Mouse (Mus musculus) left cerebral cortex, postnatal 14 days (tissue): ENCODE measurements at regions not wholly inside any gene's neighbourhood (a gene's known extent, or its start where the extent isn't known, plus 50 kb on each side); places are given as distances from the start of the nearest gene placed in this dataset.
A peak's percentile ranks its signal among the peaks of the same experiment; 100 is the strongest.

Experiments
- DNase-seq, 2 experiments: peaks; one replicate each; pipeline ENCODE4 v3.0.0; 2021 to 2022; ENCODE audit warnings: low spot score in 2 of 2, mixed read lengths in 1 of 2
- intact Hi-C: fragments of 180-260 bp; cut with DNase I; formaldehyde crosslinking; loops from one replicate; pipeline ENCODE4 v1.15.1; 2025

DNA sequence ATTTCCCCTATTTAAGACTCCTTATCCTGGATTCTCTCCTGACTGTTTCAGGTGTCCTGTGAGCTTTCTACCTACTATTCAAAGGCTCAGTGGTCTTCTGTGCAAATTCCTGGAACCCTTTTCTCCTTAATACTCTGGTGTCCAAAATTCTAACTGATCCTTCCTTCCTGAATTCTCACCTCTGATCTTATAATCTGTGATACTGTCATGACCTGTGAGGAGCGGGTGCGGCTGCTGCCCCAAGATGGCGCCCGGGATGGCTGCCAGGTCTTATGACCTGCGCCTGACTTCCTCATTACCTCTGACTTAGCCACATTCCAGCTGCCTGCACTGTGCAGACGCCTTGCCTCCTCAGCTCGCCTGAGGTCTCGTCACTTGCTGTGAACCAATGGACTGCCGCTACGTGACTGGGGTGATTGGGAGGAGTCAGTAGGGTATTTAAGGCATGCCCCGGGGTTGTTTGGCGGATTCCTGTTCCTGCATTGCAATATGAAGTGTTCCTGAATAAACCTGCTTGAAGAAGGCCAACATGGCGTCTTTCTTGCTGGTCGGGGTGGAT lies 131.2 kb downstream of the Ptbp2 start:
- no peak for DNase-seq
- intact Hi-C loops: no loop called here

DNA sequence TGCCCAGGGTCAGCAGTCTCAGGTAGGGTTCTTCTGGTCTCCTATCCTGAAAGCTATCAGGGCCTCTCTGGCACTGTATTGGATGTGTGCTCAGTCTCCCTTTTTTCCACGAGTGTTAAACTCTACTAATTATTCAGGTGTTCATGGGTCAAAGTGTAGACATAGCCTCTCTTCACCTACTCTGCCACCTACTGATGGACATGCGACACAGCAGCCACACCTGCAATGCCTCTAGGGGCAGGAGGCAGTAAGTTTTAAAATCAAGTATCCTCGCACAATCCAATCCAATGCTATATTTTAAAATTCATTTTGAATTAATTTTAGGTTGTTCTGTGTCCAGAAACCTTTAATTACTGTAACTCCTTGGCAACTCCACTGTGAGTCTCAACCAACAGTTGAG lies 145.6 kb downstream of the Ptbp2 start:
- no peak for DNase-seq

DNA sequence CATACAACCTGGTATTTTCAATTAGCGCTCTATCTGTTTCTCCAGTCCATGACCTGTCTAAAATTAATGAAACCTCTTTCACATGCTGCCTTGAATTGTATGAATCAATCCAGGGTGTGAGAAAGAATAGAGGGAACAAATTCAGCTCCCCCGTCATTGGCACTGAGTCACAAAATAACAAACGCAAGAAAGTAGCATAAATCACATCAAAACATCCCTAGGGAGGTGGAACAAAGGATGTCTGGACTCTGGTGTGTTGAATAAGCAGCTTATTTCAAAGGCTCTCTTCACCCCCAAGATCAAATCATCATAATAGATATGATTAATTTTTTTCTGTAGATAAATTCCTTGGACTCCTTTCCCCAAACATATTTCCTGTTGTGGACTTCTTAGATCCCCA lies 148.6 kb downstream of the Ptbp2 start:
- no peak for DNase-seq
- intact Hi-C loops: no loop called here

More for the DNA sequence above, 145.6 kb downstream of the Ptbp2 start:
- intact Hi-C loops: no loop called here

DNA sequence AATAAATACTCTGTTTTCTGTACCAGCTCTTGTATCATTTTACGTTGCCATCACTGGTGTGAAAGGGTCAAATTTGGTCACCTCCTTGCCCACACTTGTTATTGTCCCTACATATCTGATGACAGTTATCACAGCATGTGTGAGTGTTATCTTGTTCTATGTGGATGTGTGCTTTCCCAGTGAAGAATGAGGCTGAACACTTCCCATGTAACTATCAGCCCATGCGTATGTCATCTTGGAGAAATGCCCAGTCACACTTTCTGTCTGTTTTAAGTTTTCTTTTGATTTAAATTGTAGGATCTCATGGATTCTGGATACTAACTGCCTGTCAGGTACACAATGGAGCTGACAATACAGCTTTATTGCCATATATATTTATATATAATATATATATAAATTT lies 150.8 kb downstream of the Ptbp2 start:
- peak; percentile 3 to 9 for DNase-seq
- intact Hi-C loops: no loop called here

DNA sequence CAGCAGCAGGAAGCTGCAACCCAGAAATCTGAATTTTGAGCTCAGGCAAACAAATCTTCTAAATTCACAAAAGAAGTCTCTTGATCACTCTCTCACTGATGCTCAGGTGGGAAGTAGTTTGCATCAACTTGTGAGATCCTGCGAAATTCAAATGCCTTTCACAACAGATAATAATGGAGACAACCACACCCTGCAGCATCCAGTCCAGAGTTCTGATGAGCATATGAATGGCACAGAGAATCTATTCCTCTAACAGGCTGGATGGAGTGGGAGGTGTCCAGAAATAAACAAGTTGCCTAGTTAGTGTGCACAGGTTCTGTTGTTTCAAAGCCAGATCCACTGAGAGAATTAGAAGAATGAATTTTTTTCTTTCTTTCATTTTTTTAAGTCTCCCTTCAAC lies 178.2 kb downstream of the Ptbp2 start:
- intact Hi-C loops: no loop called here
- DNase-seq: no peak

DNA sequence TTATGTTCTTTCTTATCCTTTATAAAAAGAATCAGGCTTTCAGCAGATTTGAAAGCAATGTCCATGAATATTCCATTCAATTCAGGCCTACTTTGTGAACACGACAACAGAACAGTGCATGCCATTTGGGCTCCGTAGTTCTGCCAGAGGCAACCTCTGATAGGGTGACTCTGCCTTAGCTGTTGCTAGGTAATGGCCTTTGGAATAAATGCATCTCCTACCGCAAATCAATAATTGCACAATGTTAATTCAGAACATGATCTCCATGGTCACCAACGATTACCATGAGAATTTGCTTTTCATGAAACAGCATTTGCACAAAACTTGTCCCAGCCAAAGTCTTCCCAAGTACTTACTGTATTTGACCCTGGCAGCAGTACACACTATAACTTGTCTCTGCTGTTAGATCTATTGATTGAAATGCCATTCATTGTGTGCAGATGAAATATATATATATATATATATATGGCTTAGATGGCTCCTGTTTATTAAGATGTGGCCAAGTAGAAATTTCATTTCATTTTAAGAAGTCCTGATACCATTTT lies 195.3 kb downstream of the Ptbp2 start:
- intact Hi-C loops: no loop called here
- no peak for DNase-seq

DNA sequence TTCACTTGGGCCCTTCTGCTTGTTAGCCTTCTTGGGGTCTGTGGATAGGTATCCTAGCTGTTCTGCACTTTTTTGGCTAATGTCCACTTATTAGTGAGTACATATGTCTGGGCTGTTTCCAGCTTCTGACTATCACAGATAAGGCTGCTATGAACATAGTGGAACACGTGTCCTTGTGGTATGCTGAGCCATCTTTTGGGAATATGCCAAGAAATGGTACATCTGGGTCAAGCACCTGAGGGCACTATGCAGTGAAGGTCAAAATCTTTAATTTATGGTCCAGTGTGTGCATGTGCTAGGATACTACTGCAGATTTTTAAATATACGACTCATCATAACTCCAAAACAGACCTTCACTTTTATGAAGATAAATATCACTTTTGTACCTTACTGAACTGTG lies 196.3 kb downstream of the Ptbp2 start:
- intact Hi-C loops: no loop called here
- DNase-seq: no peak

DNA sequence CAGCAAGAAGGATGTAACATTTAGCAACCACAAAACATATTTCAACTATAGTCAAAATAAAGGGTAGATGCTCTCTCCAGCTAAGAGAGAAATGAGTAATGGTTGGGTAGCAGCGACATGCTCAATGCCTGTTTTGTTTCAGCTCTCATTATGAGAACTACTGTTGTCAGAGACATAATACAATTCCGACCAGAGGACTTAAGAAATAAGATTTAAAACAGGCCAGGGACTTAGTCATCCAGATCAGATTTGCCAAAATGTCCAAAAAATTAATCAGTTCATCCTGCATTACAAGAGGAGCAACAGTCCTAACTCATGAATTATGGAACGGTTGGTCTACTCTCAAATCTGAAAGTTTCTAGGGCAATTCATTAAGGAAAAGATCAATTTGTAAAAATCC lies 208.8 kb downstream of the Ptbp2 start:
- intact Hi-C loops: no loop called here
- DNase-seq: no peak

DNA sequence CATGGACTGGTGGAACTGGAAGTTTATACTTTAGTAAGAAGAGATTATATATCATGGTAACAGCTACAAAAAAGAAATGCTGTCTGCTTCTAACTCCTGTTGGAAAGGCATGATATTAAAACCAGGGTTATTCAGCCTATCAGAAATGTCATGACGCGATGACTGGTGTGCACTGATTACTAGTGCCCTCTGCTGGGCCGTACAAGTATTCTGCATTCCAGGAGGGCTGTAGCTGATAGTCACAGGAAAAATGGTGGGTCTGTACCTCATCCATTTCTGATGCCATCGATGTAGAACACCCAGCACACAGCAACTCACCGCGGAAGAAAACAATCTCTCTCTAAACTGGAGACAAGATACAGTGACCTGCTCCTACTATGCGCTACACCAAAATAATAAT lies 246.4 kb downstream of the Ptbp2 start:
- no peak for DNase-seq
- intact Hi-C loops: no loop called here

DNA sequence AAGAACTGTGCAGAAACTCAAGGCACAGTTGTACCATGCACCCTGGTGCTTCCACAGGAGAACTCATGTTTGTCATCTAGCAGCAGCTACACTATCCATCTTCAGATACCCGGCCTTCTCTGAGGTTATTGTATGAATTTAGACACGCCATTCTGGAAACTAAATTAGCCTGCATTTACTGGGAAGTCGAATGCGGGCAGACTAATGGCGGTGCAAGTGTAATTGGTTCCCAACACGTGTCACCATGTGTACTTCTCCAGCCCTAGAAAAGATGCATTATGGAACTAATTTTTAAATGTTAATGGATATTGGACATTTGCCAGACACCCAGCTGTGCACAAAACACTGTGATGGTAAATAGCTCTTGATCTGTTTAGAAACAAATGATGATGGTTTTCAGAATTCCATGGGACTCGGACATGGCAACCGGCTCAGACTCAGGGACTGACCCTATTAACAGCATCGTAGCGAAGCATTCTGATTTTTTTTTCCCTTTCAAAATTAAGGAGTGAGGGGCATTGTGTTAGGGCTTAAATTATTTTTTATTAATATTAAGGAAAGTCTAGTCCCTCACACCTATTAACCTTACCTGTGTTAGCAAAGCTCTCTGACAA lies 259.6 kb downstream of the Ptbp2 start:
- DNase-seq: no peak
- intact Hi-C loops: no loop called here

DNA sequence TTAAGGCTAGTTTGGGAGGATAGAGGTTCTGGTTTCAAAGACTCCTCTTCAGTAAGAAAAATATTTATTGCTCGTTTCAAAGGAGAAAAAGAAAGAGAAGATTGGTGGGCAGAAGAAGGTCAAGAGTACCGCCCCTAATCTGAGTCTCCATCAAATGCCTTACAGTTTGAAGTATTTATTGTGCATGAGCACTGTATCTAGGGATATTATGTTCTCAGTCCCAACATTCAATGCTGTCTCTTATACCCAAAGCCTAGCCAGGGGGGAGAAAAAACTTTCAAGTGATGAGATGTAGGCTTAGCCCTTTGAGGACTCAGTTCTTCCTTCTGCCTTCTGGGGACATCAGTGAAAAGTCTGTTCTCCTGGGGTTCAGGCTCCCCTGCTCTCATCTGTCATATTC lies 271.7 kb downstream of the Ptbp2 start:
- intact Hi-C loops: no loop called here
- no peak for DNase-seq

DNA sequence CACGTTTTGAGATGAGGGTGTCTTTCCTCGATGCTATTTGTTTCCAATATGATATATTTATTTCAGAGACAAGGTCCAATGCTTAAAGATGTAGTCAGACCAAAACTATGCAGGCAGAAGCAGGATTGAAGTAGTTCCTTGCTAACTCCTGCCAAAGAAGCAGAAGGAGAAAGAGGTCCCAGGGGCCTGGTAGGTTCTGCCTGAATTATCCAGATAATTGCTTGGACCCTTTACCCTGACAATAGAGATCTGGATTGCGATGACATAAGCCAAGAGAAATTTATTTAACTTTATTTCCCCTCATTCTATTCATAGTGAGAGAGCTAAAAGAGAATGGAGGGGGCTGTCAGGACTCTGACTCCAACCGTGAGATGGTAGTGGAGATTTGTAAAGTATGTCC lies 275.1 kb downstream of the Ptbp2 start:
- intact Hi-C loops: no loop called here

DNA sequence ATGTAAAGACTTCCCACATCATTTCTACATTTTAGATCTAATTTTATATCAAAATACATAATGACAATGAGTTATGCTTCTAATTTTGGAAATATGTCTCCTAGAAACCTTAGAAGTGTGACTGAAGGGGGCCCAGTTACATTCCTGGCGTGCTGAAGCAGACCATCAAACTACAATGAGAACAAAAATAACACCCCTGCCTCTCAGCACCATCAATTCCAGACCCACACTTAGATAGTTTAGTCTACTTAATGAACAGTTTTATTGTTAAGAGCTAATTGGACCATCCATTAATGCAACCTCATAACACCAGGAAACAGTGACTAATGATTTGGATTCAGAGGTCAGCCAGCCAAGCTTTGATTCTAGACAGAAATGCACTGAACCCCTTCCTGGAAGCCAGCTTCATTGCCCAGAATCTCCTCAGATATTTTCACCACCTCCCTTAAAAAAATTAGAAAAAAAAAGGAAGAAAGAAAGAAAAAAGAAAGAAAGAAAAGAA lies 280.7 kb downstream of the Ptbp2 start:
- no peak for DNase-seq
- intact Hi-C loops: no loop called here

More for the DNA sequence above, 275.1 kb downstream of the Ptbp2 start:
- no peak for DNase-seq

DNA sequence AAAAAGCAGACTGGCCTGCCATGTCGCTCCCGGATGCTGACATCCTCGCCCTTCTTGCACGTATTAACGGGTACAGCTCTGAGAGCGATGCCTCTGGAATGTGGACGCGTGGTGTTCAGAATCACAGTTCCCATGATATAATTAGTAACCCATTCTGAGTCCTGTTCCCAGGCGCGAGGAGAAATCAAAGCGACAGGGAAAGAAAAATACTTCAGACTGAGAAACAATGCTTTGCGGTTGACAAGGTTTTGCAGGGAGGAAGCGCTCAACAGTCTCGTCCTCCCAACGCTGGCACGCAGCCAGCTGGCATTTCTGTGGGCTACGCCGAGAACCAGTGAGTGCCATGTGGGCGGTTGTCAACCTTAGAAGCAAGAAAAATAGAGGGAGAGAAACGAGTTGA lies 285.6 kb downstream of the Ptbp2 start:
- intact Hi-C loops: no loop called here
- peak; percentile 86 to 92 for DNase-seq

DNA sequence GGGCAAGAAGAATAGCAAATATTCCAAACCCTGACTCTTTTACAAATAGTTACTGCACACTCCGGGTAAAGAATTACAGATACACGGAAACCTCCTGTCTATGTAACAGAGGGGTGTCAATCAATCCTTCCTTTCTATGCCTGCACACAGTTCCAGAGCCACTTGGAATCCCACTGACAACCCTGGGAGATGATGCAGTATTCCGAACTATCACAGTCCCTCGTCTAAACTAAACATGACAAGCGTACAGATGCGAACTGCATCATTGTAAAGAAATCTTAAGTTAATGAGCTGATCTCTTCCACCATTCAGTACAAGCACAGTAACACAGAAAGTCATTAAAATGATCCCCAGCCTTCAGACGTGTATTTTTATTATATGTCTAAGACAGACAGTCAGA lies 286.4 kb downstream of the Ptbp2 start:
- DNase-seq: no peak
- intact Hi-C loops: no loop called here

DNA sequence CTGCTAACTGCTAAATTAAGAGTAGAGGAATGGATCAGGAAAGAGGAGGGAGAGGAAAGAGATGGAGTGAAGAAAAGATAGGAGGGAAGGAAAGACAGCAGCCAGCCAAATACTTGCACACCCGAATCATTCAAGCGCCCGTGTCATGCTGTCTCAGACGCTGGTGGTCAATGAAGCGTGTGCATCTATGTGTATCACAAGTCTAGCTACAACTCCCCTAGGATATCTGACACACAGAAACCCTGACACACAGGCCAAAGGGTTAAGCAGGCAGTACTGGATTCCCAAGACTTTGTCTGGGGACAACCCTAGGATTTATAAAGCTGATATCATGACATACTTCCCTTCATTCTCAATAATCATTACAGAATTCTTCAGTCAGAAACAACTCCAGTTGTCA lies 289.7 kb downstream of the Ptbp2 start:
- intact Hi-C loops: no loop called here

DNA sequence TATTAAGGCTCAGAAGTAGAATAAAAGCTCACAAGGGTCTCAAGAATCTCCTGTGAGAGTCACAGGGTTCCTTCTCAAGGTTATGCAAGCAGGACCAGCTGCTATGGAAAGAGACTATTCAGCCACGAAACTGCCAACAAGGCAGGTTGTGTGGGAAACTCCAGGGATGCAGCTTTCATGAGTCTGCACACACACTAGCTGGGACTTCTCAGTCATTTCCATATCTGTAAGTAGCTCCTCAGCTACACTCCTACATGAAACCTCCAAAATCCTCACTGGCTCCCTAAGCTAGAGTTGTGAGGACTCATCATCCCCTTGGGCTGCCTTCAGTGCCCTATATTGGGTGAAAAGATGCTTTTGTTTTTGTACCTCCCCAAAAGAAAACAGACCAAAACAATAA lies 291.6 kb downstream of the Ptbp2 start:
- intact Hi-C loops: no loop called here
- peak in 1 of 2 experiments; percentile 23 for DNase-seq

More for the DNA sequence above, 289.7 kb downstream of the Ptbp2 start:
- DNase-seq: no peak

DNA sequence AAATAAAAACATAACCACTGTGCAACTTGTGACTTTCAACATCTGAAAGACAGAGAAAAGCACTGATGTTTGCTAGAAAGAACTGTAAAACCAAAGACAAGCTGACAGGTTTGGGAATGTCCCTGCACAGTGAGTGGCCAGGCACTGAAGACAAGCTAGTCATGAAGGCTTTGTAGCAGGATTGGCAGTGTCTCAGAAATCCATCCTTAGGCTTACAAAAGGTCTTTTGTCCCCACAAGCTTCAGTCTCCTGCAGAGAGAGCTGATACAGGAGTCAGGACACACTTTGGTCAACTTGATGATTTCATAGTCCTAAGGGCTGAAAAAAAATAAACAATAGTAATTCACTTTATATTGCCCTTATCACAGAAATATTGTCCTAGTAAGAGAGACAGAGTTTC lies 294.9 kb downstream of the Ptbp2 start:
- intact Hi-C loops: no loop called here
- no peak for DNase-seq
